Mouse (Mus musculus): ENCODE measurements around the gene Cntn4. TPM values are rescaled to one million over a fixed set of nuclear protein-coding genes. Genes with fewer than 3 reads are reported as not detected.

The Cntn4 gene
- polyA plus RNA-seq, 1 experiment from 2014 or later, result 1.0 TPM

DNA sequence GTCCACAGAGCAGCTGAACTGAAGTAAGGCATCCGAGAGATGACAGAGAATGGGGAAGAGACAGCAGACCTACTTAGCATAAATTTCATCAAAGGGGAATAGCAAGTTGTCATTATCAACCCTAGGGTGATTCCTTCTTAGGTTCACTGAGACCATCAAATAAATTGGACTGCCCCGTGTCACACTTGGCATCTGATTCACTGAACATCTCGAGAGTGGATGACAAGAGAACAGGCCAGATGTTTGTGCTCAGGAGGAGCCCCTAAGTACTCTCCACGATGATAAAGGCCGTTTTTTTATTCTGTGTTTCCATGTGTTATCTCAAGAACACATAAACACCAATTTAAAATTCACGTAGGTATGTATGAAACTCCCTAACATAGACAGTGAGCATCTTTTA is 780.7 kb downstream of the Cntn4 start:
- 85% methylated on average over 6 of the region's 6 CpGs for WGBS
- ATAC-seq (ENCODE audit: insufficient number of reproducible peaks, low FRiP score, low TSS enrichment, low read depth) (no peak), DNase-seq (ENCODE audit: low spot score) (no peak)
- H3K27ac ChIP-seq (replicated peaks; ENCODE audit: low read depth, low read length), result no peak overlapping the region
- H3K4me3 ChIP-seq (ENCODE audit: low read depth, low read length), result no peak overlapping the region
- H3K36me3 ChIP-seq (ENCODE audit: control insufficient read depth, insufficient read depth, low read length), result no peaks in the 10 kb centered on the region
- H3K4me2 ChIP-seq (ENCODE audit: low read depth, severe bottlenecking), result no peak overlapping the region
- H3K27me3 ChIP-seq (ENCODE audit: control insufficient read depth, insufficient read depth, low read length), result no peaks in the 10 kb centered on the region
- no peak overlapping the region for H3K9ac ChIP-seq (ENCODE audit: low read length)
- no peaks in the 10 kb centered on the region for H3K4me1 ChIP-seq (ENCODE audit: control insufficient read depth, insufficient read depth, low read length)
- H3K9me3 ChIP-seq (ENCODE audit: control insufficient read depth, low read length), result no peaks in the 10 kb centered on the region

DNA sequence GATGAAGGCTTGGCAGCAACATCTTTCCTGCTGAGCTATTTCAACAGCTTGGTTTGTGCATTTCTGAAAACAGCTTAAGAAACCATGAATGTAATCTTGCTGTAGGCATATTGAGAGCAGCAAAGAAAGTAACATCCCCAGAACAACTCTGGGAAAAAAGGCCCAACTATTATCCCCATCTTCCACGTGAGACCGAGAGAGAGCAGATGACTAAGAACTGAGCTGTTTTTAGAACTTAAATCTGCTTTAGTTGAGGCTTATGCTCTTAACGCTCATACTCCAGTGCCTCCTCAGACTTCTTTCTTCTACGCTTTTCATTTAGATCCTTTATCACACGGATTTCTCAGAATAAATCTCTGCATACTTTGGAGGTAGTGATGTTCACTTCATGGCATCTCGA is 784.9 kb downstream of the Cntn4 start:
- Histone ChIP-seq H3K4me2 (ENCODE audit: low read depth, severe bottlenecking) (no peak overlapping the region), H3K9me3 (ENCODE audit: control insufficient read depth, low read length) (no peaks in the 10 kb centered on the region), H3K4me3 (ENCODE audit: low read depth, low read length) (no peak overlapping the region), H3K36me3 (ENCODE audit: control insufficient read depth, insufficient read depth, low read length) (no peaks in the 10 kb centered on the region), H3K9ac (ENCODE audit: low read length) (no peak overlapping the region), H3K4me1 (ENCODE audit: control insufficient read depth, insufficient read depth, low read length) (no peaks in the 10 kb centered on the region), H3K27me3 (ENCODE audit: control insufficient read depth, insufficient read depth, low read length) (no peaks in the 10 kb centered on the region), H3K27ac (replicated peaks; ENCODE audit: low read depth, low read length) (no peak overlapping the region)
- DNase-seq (ENCODE audit: low spot score) (no peak), ATAC-seq (ENCODE audit: insufficient number of reproducible peaks, low FRiP score, low TSS enrichment, low read depth) (no peak)
- 91% methylated on average over 6 of the region's 6 CpGs for WGBS

- DNase-seq (ENCODE audit: low spot score) (no peak), ATAC-seq (ENCODE audit: insufficient number of reproducible peaks, low FRiP score, low TSS enrichment, low read depth) (no peak)
- Histone ChIP-seq H3K4me2 (ENCODE audit: low read depth, severe bottlenecking) (no peak overlapping the region), H3K27me3 (ENCODE audit: control insufficient read depth, insufficient read depth, low read length) (no peaks in the 10 kb centered on the region), H3K4me3 (ENCODE audit: low read depth, low read length) (no peak overlapping the region), H3K36me3 (ENCODE audit: control insufficient read depth, insufficient read depth, low read length) (no peaks in the 10 kb centered on the region), H3K4me1 (ENCODE audit: control insufficient read depth, insufficient read depth, low read length) (no peaks in the 10 kb centered on the region), H3K27ac (replicated peaks; ENCODE audit: low read depth, low read length) (no peak overlapping the region), H3K9me3 (ENCODE audit: control insufficient read depth, low read length) (no peaks in the 10 kb centered on the region), H3K9ac (ENCODE audit: low read length) (no peak overlapping the region)
- 84% methylated on average over 2 of the region's 2 CpGs for WGBS
Measured at GRCm38 (mm10) chr6:106463857-106464256, 786.4 kb downstream of the Cntn4 start.

DNA sequence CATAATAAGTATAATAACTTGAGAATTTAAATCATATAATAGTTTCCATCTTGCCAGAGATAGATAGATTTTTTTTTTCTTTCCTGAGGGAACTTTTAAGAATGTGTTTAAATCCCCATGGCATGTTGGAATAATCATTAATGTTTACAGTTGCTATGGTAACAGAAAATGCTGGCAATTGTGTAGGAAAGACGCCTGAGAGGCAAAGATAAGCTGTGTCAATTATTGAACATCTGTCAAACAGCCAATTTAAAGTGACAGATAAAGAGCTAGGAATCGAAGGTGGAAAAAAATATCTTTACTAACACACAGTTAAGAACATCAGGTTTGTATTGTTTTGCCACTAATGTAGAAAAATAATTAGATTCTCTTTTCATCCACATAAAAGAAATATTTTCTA is 788.3 kb downstream of the Cntn4 start:
- DNase-seq (ENCODE audit: low spot score) (no peak), ATAC-seq (ENCODE audit: insufficient number of reproducible peaks, low FRiP score, low TSS enrichment, low read depth) (no peak)
- H3K4me3 ChIP-seq (ENCODE audit: low read depth, low read length), result no peak overlapping the region
- H3K27ac ChIP-seq (replicated peaks; ENCODE audit: low read depth, low read length), result no peak overlapping the region
- no peak overlapping the region for H3K4me2 ChIP-seq (ENCODE audit: low read depth, severe bottlenecking)
- H3K9me3 ChIP-seq (ENCODE audit: control insufficient read depth, low read length), result no peaks in the 10 kb centered on the region
- no peaks in the 10 kb centered on the region for H3K36me3 ChIP-seq (ENCODE audit: control insufficient read depth, insufficient read depth, low read length)
- no peaks in the 10 kb centered on the region for H3K4me1 ChIP-seq (ENCODE audit: control insufficient read depth, insufficient read depth, low read length)
- H3K27me3 ChIP-seq (ENCODE audit: control insufficient read depth, insufficient read depth, low read length), result no peaks in the 10 kb centered on the region
- no peak overlapping the region for H3K9ac ChIP-seq (ENCODE audit: low read length)
- WGBS, result 41% methylated on average over 2 of the region's 2 CpGs

GRCm38 (mm10) chr6:106466267-106467029 is 789.0 kb downstream of the Cntn4 start:
- no peak overlapping the region for H3K4me3 ChIP-seq (ENCODE audit: low read depth, low read length)
- DNase-seq (ENCODE audit: low spot score) (no peak), ATAC-seq (ENCODE audit: insufficient number of reproducible peaks, low FRiP score, low TSS enrichment, low read depth) (no peak)
- 46% methylated on average over 5 of the region's 5 CpGs for WGBS
- no peaks in the 10 kb centered on the region for H3K36me3 ChIP-seq (ENCODE audit: control insufficient read depth, insufficient read depth, low read length)
- H3K9me3 ChIP-seq (ENCODE audit: control insufficient read depth, low read length), result no peaks in the 10 kb centered on the region
- H3K27ac ChIP-seq (replicated peaks; ENCODE audit: low read depth, low read length), result no peak overlapping the region
- no peak overlapping the region for H3K9ac ChIP-seq (ENCODE audit: low read length)
- no peak overlapping the region for H3K4me2 ChIP-seq (ENCODE audit: low read depth, severe bottlenecking)
- H3K27me3 ChIP-seq (ENCODE audit: control insufficient read depth, insufficient read depth, low read length), result no peaks in the 10 kb centered on the region
- no peaks in the 10 kb centered on the region for H3K4me1 ChIP-seq (ENCODE audit: control insufficient read depth, insufficient read depth, low read length)

GRCm38 (mm10) chr6:106471840-106472608 is 794.6 kb downstream of the Cntn4 start:
- H3K27me3 ChIP-seq (ENCODE audit: control insufficient read depth, insufficient read depth, low read length), result no peaks in the 10 kb centered on the region
- H3K9ac ChIP-seq (ENCODE audit: low read length), result no peak overlapping the region
- H3K36me3 ChIP-seq (ENCODE audit: control insufficient read depth, insufficient read depth, low read length), result no peaks in the 10 kb centered on the region
- ATAC-seq (ENCODE audit: insufficient number of reproducible peaks, low FRiP score, low TSS enrichment, low read depth) (no peak), DNase-seq (ENCODE audit: low spot score) (no peak)
- H3K27ac ChIP-seq (replicated peaks; ENCODE audit: low read depth, low read length), result no peak overlapping the region
- H3K4me3 ChIP-seq (ENCODE audit: low read depth, low read length), result no peak overlapping the region
- no peak overlapping the region for H3K4me2 ChIP-seq (ENCODE audit: low read depth, severe bottlenecking)
- H3K4me1 ChIP-seq (ENCODE audit: control insufficient read depth, insufficient read depth, low read length), result no peaks in the 10 kb centered on the region
- no peaks in the 10 kb centered on the region for H3K9me3 ChIP-seq (ENCODE audit: control insufficient read depth, low read length)
- 85% methylated on average over 2 of the region's 2 CpGs for WGBS

DNA sequence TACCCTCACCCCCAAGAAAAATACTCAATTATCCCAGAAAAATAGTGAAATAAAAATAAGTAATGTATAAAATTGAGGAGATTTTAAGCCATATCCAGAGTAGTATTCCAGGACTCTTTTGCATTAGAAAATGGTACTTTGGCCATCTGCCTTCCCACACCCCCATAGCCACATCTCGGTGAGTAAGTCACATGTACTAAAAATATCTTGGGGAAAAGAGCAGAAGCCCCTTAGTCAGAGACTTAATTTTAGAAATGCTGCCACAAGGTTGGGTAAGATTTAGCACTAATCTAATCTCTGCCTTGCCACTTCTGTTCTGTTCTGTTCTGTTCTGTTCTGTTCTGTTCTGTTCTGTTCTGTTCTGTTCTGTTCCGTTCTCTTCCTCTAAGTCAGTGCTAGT is 796.4 kb downstream of the Cntn4 start:
- H3K4me2 ChIP-seq (ENCODE audit: low read depth, severe bottlenecking), result no peak overlapping the region
- no peak overlapping the region for H3K27ac ChIP-seq (replicated peaks; ENCODE audit: low read depth, low read length)
- 85% methylated on average over 2 of the region's 2 CpGs for WGBS
- H3K36me3 ChIP-seq (ENCODE audit: control insufficient read depth, insufficient read depth, low read length), result no peaks in the 10 kb centered on the region
- H3K4me3 ChIP-seq (ENCODE audit: low read depth, low read length), result no peak overlapping the region
- H3K9me3 ChIP-seq (ENCODE audit: control insufficient read depth, low read length), result no peaks in the 10 kb centered on the region
- DNase-seq (ENCODE audit: low spot score), result no peak
- no peaks in the 10 kb centered on the region for H3K4me1 ChIP-seq (ENCODE audit: control insufficient read depth, insufficient read depth, low read length)
- H3K9ac ChIP-seq (ENCODE audit: low read length), result no peak overlapping the region
- no peak for ATAC-seq (ENCODE audit: insufficient number of reproducible peaks, low FRiP score, low TSS enrichment, low read depth)
- H3K27me3 ChIP-seq (ENCODE audit: control insufficient read depth, insufficient read depth, low read length), result no peaks in the 10 kb centered on the region

DNA sequence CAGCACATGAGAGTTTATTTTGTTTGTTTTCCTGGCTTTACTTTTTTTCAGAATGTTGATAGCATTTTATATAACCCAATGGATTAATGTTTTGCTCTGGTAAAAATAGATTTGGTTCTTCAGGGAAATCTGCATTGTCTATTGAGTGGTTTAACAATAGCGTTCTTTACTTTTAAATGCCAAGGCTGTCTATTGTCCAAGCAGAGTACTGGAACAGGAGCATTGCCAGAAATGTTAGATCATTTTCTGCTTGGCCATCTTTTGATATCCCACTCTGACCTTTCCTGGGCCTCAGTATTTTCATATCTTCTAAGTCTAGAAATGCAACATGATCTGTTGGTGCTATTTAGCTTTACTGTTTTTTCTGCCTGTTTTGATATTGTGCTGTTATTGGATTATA is 804.1 kb downstream of the Cntn4 start:
- Histone ChIP-seq H3K9me3 (ENCODE audit: control insufficient read depth, low read length) (no peaks in the 10 kb centered on the region), H3K9ac (ENCODE audit: low read length) (no peak overlapping the region), H3K27ac (replicated peaks; ENCODE audit: low read depth, low read length) (no peak overlapping the region), H3K4me1 (ENCODE audit: control insufficient read depth, insufficient read depth, low read length) (no peaks in the 10 kb centered on the region), H3K4me2 (ENCODE audit: low read depth, severe bottlenecking) (no peak overlapping the region), H3K4me3 (ENCODE audit: low read depth, low read length) (no peak overlapping the region), H3K36me3 (ENCODE audit: control insufficient read depth, insufficient read depth, low read length) (no peaks in the 10 kb centered on the region), H3K27me3 (ENCODE audit: control insufficient read depth, insufficient read depth, low read length) (no peaks in the 10 kb centered on the region)
- DNase-seq (ENCODE audit: low spot score) (no peak), ATAC-seq (ENCODE audit: insufficient number of reproducible peaks, low FRiP score, low TSS enrichment, low read depth) (no peak)
- 88% methylated on average over 1 of the region's 1 CpGs for WGBS
